Mouse (Mus musculus): ENCODE results near the gene Olfr639.

- no peak for TF ChIP-seq CTCF (IDR thresholded peaks at IDR 0.05; ENCODE audit: low read depth)
- no peak for TF ChIP-seq EP300 (IDR thresholded peaks at IDR 0.05; ENCODE audit: low read depth)
These were observed 18.7 kb downstream of the Olfr639 start, which contains the start of gene Olfr638 for GRCm38 (mm10) chr7:103998446-103998845.

All from liver, postnatal 0 days (tissue).